Mouse (Mus musculus) urinary bladder, postnatal 4 days (tissue): ENCODE results near the gene Slc46a1.

Experiments used
- DNase-seq, 2 experiments: peaks; one replicate each; pipeline ENCODE4 v3.0.0; 2021 to 2022; ENCODE audit warnings: low spot score in 2 of 2

Slc46a1 gene

GRCm38 (mm10) chr11:78455308-78455707, 10.2 kb upstream of the Slc46a1 start:
- peak in 1 of 2 experiments; percentile 25 for DNase-seq

- no peak for DNase-seq
Observed at GRCm38 (mm10) chr11:78458740-78459139, 6.8 kb upstream of the Slc46a1 start.

- no peak for DNase-seq
Observed at GRCm38 (mm10) chr11:78461894-78462293, 3.6 kb upstream of the Slc46a1 start.

GRCm38 (mm10) chr11:78462669-78463068, 2.8 kb upstream of the Slc46a1 start:
- DNase-seq: no peak

GRCm38 (mm10) chr11:78463286-78464036, 2.0 kb upstream of the Slc46a1 start:
- DNase-seq: no peak

GRCm38 (mm10) chr11:78465116-78465515, 381 bp upstream of the Slc46a1 start:
- no peak for DNase-seq

GRCm38 (mm10) chr11:78466242-78466912, 880 bp downstream of the Slc46a1 start:
- peak in 1 of 2 experiments; percentile 24 for DNase-seq

- no peak for DNase-seq
Observed at GRCm38 (mm10) chr11:78467515-78467914, 2.0 kb downstream of the Slc46a1 start.

- DNase-seq: no peak
Observed at GRCm38 (mm10) chr11:78467932-78468331, 2.4 kb downstream of the Slc46a1 start.

- DNase-seq: no peak
Observed at GRCm38 (mm10) chr11:78471326-78472103, 6.0 kb downstream of the Slc46a1 start.

- DNase-seq: no peak
Observed at GRCm38 (mm10) chr11:78475289-78475688, 9.8 kb downstream of the Slc46a1 start.

GRCm38 (mm10) chr11:78483639-78484038, 18.1 kb downstream of the Slc46a1 start:
- DNase-seq: no peak

GRCm38 (mm10) chr11:78488168-78488567, 22.7 kb downstream of the Slc46a1 start:
- DNase-seq: peak; percentile 32 to 77

GRCm38 (mm10) chr11:78490781-78491241, 25.3 kb downstream of the Slc46a1 start:
- no peak for DNase-seq

GRCm38 (mm10) chr11:78495904-78496303, 30.4 kb downstream of the Slc46a1 start:
- no peak for DNase-seq

- DNase-seq: no peak
Observed at GRCm38 (mm10) chr11:78497071-78497541, 31.6 kb downstream of the Slc46a1 start.

GRCm38 (mm10) chr11:78497544-78498522, 32.3 kb downstream of the Slc46a1 start, which contains the start of gene Sarm1:
Gene Sarm1, minus strand, starts transcription at chr11:78497754.
- DNase-seq: peak; percentile 81 to 90

GRCm38 (mm10) chr11:78499004-78499403, 33.5 kb downstream of the Slc46a1 start, which contains the start of gene Vtn:
Gene Vtn, plus strand, starts transcription at chr11:78499091.
- DNase-seq: no peak

GRCm38 (mm10) chr11:78499543-78499942, 34.0 kb downstream of the Slc46a1 start:
- DNase-seq: no peak

- DNase-seq: no peak
Observed at GRCm38 (mm10) chr11:78500623-78501202, 35.2 kb downstream of the Slc46a1 start.
